Mouse (Mus musculus): Measurements from ENCODE around the gene Polr3h. TPM values are rescaled to one million over a fixed set of nuclear protein-coding genes. Genes with fewer than 3 reads are reported as not detected.
A peak's percentile ranks its signal among the peaks of the same experiment; 100 is the strongest.

Gene Polr3h
- polyA plus RNA-seq, 1 experiment from 2014 or later: 81.5 TPM

DNA sequence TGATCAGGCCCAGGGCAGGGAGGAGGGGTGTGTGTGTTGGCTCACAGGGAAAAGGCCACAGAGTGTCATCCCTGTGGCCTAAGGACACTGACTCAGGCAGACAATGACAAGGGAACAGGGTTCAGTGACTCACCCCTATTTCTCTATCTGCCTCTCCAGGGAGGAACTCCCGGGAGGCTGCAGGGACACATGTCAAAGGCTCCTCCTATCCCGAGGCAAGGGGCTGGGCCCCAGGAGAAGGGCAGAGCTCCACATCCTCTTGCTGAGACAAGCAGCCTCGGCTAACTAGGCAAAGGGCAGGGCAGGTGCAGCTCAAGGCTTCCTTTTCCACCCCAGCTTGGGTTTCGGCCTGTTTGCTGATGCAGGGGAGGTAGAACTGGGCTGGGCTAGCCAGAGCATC lies 80.3 kb downstream of the Polr3h start:
- Histone ChIP-seq H3K27ac (no peak overlapping the region), H3K9me3 (no peaks in the 10 kb centered on the region), H3K4me3 (no peak overlapping the region), H3K27me3 (replicated peaks) (no peaks in the 10 kb centered on the region), H3K36me3 (replicated peaks) (peaks cover 21% of the 10 kb centered on the region; the same call in 1 of the 2 replicates), H3K9ac (no peak overlapping the region), H3K4me1 (no peaks in the 10 kb centered on the region; the same call in 1 of the 2 replicates), H3K4me2 (no peak overlapping the region)
- ATAC-seq (replicated peaks): no peak
- 38% methylated on average over 4 of the region's 4 CpGs for WGBS

GRCm38 (mm10) chr15:81845033-81845625 lies 80.9 kb downstream of the Polr3h start:
- no peaks in the 10 kb centered on the region for H3K9me3 ChIP-seq
- peaks cover 15% of the 10 kb centered on the region; the same call in 1 of the 2 replicates for H3K36me3 ChIP-seq (replicated peaks)
- H3K4me1 ChIP-seq: no peaks in the 10 kb centered on the region; the same call in 1 of the 2 replicates
- H3K4me2 ChIP-seq: no peak overlapping the region
- H3K4me3 ChIP-seq: no peak overlapping the region
- 73% methylated on average over 5 of the region's 5 CpGs for WGBS
- no peak overlapping the region for H3K27ac ChIP-seq
- no peak for ATAC-seq (replicated peaks)
- no peaks in the 10 kb centered on the region for H3K27me3 ChIP-seq (replicated peaks)
- H3K9ac ChIP-seq: no peak overlapping the region

GRCm38 (mm10) chr15:81842275-81842674 lies 83.8 kb downstream of the Polr3h start:
- 80% methylated on average over 7 of the region's 7 CpGs for WGBS
- Histone ChIP-seq H3K9ac (no peak overlapping the region), H3K9me3 (no peaks in the 10 kb centered on the region), H3K4me1 (no peaks in the 10 kb centered on the region), H3K27me3 (replicated peaks) (no peaks in the 10 kb centered on the region), H3K36me3 (replicated peaks) (no peaks in the 10 kb centered on the region; the same call in 1 of the 2 replicates), H3K27ac (no peak overlapping the region), H3K4me3 (no peak overlapping the region), H3K4me2 (no peak overlapping the region)
- no peak for ATAC-seq (replicated peaks)

DNA sequence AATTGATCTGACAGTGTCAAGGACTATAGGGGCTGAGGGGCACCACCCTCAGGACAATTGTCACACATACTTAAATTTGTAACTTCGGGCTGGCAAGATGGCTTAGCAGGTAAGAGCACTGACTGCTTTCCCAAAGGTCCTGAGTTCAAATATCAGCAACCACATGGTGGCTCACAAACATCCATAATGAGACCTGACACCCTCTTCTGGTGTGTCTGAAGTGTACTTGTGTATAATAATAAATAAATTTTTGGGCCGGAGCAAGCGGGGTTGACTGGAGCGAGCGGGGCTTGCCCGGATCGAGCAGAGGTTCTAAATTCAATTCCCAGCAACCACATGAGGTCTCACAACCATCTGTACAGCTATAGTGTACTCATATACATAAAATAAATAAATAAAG lies 85.7 kb downstream of the Polr3h start:
- no peaks in the 10 kb centered on the region for H3K27me3 ChIP-seq (replicated peaks)
- ATAC-seq (replicated peaks): no peak
- no peak overlapping the region for H3K9ac ChIP-seq
- peaks cover 9% of the 10 kb centered on the region for H3K4me1 ChIP-seq
- WGBS: 95% methylated on average over 7 of the region's 7 CpGs
- H3K36me3 ChIP-seq (replicated peaks): no peaks in the 10 kb centered on the region
- no peak overlapping the region for H3K4me2 ChIP-seq
- no peaks in the 10 kb centered on the region for H3K9me3 ChIP-seq
- H3K4me3 ChIP-seq: no peak overlapping the region
- no peak overlapping the region for H3K27ac ChIP-seq

DNA sequence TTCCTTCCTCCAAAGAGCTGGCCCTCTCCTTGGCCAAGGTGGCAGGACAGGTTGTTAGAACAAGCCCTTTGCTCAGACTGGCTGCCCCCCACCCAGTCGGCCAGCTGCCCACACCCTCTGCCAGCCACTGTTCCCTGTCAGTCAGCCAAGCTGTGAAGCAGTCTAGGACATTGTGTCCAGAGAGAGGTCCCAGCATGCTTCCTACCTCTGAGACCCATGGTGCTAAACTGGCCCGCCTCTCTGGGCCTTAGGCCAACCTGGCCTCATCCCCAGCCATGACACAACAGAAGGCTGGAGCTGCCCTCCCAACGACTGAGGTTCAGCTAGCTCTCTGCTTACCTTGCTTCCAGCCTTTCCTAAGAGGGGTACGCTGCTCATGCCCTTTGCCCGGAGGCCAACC lies 86.4 kb downstream of the Polr3h start:
- Histone ChIP-seq H3K9me3 (no peaks in the 10 kb centered on the region), H3K27ac (no peak overlapping the region), H3K4me2 (no peak overlapping the region), H3K27me3 (replicated peaks) (0 out of 2 replicates have a peak, but pooled peaks cover 3% of the 10 kb centered on the region), H3K36me3 (replicated peaks) (no peaks in the 10 kb centered on the region), H3K4me3 (no peak overlapping the region), H3K9ac (no peak overlapping the region), H3K4me1 (peaks cover 9% of the 10 kb centered on the region)
- peak; percentile 50; the same call in 1 of the 2 replicates for ATAC-seq (replicated peaks)
- 65% methylated on average over 5 of the region's 5 CpGs for WGBS

DNA sequence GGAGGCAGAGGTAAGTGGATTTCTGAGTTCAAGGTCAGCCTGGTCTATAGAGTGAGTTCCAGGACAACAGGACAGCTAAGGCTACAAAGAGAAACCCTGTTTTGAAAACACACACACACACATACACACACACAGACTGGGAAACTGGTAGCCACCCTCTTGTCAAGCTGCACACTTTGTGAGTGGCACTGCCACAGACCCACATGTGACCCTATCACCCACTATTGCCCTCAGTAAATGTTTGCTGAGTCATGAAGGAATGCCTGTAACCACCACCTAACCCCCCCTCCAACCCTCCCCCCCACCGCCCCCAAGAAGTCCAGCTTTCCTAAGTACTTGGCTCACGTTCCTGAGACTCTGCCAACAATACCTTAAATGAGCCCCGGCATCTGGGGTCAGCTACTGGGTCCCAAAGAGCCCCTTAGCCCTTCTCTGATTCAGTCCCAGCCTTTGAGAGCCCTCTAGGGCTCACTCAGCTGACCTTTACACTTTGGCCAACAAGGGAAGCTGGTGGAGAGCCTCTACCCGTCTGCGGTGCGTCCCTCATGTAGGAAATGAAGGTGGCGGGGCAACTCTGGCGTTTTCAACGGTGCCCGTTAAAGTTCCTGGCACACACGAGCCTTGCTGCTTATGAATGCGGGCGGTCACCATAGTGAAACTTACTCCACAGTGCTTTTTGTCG lies 87.3 kb downstream of the Polr3h start:
- Histone ChIP-seq H3K36me3 (replicated peaks) (no peaks in the 10 kb centered on the region), H3K4me1 (peaks cover 9% of the 10 kb centered on the region), H3K4me2 (no peak overlapping the region), H3K4me3 (no peak overlapping the region), H3K27me3 (replicated peaks) (0 out of 2 replicates have a peak, but pooled peaks cover 3% of the 10 kb centered on the region), H3K9me3 (no peaks in the 10 kb centered on the region), H3K9ac (no peak overlapping the region), H3K27ac (no peak overlapping the region)
- 65% methylated on average over 14 of the region's 14 CpGs for WGBS
- no peak for ATAC-seq (replicated peaks)

Other genes starting within 250 kb of the Polr3h start
- 31.2 and 33.7 TPM in 2 replicates for gene Chadl, start 229.0 kb downstream of the Polr3h start, polyA plus RNA-seq (2015; fragmentation: Nextera tagmentation; extraction: Ambion mirVana)
- gene Zc3h7b, start 181.2 kb downstream of the Polr3h start, polyA plus RNA-seq (2015; fragmentation: Nextera tagmentation; extraction: Ambion mirVana): 59.2 and 59.7 TPM in 2 replicates
- 162 and 164 TPM in 2 replicates for gene Rangap1, start 180.7 kb downstream of the Polr3h start, polyA plus RNA-seq (2015; fragmentation: Nextera tagmentation; extraction: Ambion mirVana)
- gene Tef, start 123.8 kb downstream of the Polr3h start, polyA plus RNA-seq (2015; fragmentation: Nextera tagmentation; extraction: Ambion mirVana): 24.0 and 25.2 TPM in 2 replicates
- 16.5 and 18.5 TPM in 2 replicates for gene Tob2, start 67.4 kb downstream of the Polr3h start, polyA plus RNA-seq (2015; fragmentation: Nextera tagmentation; extraction: Ambion mirVana)
- 124 and 134 TPM in 2 replicates for gene Phf5a, start 54.3 kb downstream of the Polr3h start, polyA plus RNA-seq (2015; fragmentation: Nextera tagmentation; extraction: Ambion mirVana)
- 265 and 271 TPM in 2 replicates for gene Aco2, start 53.9 kb downstream of the Polr3h start, polyA plus RNA-seq (2015; fragmentation: Nextera tagmentation; extraction: Ambion mirVana)
- gene Csdc2, start 10.5 kb upstream of the Polr3h start, polyA plus RNA-seq (2015; fragmentation: Nextera tagmentation; extraction: Ambion mirVana): 248 and 250 TPM in 2 replicates
- 84.3 and 89.9 TPM in 2 replicates for gene Pmm1, start 34.7 kb upstream of the Polr3h start, polyA plus RNA-seq (2015; fragmentation: Nextera tagmentation; extraction: Ambion mirVana)
- gene 1700029P11Rik, start 54.3 kb upstream of the Polr3h start, polyA plus RNA-seq (2015; fragmentation: Nextera tagmentation; extraction: Ambion mirVana): not detected in 2 replicates
- 43.1 and 46.7 TPM in 2 replicates for gene Xrcc6, start 61.6 kb upstream of the Polr3h start, polyA plus RNA-seq (2015; fragmentation: Nextera tagmentation; extraction: Ambion mirVana)
- 50.6 and 50.9 TPM in 2 replicates for gene Desi1, start 107.6 kb upstream of the Polr3h start, polyA plus RNA-seq (2015; fragmentation: Nextera tagmentation; extraction: Ambion mirVana)
- 231 and 247 TPM in 2 replicates for gene Snu13, start 121.4 kb upstream of the Polr3h start, polyA plus RNA-seq (2015; fragmentation: Nextera tagmentation; extraction: Ambion mirVana)
- not detected in 2 replicates for gene 4930407I10Rik, start 132.9 kb upstream of the Polr3h start, polyA plus RNA-seq (2015; fragmentation: Nextera tagmentation; extraction: Ambion mirVana)
- gene Mei1, start 143.8 kb upstream of the Polr3h start, polyA plus RNA-seq (2015; fragmentation: Nextera tagmentation; extraction: Ambion mirVana): 0.10 TPM in 1 of 2 replicates, not detected in the other
- gene Ccdc134, start 201.7 kb upstream of the Polr3h start, polyA plus RNA-seq (2015; fragmentation: Nextera tagmentation; extraction: Ambion mirVana): 12.2 and 12.7 TPM in 2 replicates
- 220 and 224 TPM in 2 replicates for gene Srebf2, start 220.9 kb upstream of the Polr3h start, polyA plus RNA-seq (2015; fragmentation: Nextera tagmentation; extraction: Ambion mirVana)